Mouse (Mus musculus): ENCODE measurements around the gene Itgb3. TPM values are rescaled to one million over a fixed set of nuclear protein-coding genes. Genes with fewer than 3 reads are reported as not detected.

Itgb3 gene
- polyA plus RNA-seq, 1 experiment: 2.7 TPM

DNA sequence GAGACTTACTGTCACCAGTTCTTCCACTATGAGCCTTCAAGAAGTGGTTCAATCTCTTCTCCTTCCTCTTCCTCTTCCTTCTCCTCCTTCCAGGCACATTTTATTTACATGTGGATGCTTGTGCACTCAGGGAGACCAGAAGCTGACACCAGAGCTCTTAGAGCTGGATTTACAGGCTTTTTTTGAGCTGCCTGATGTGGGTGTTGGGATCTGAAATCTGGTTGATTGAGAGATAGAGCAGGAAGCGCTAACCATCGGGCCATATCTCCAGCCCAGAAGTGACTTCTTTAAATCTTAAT lies 25.5 kb upstream of the Itgb3 start:
- no peak overlapping the region for H3K4me3 ChIP-seq (ENCODE audit: insufficient read depth, low read length)
- 0 out of 2 replicates have a peak, but pooled peaks cover 2% of the 10 kb centered on the region for H3K4me1 ChIP-seq (ENCODE audit: control insufficient read depth, insufficient read depth, low read length)
- no peak for TF ChIP-seq CTCF (IDR thresholded peaks at IDR 0.05; ENCODE audit: low read depth, low read length)
- no peak for TF ChIP-seq POLR2A (IDR thresholded peaks at IDR 0.05; ENCODE audit: borderline replicate concordance, low read depth, low read length)
- no peak overlapping the region for H3K27ac ChIP-seq (ENCODE audit: insufficient read depth, low read depth, low read length)

- TF ChIP-seq POLR2A (IDR thresholded peaks at IDR 0.05; ENCODE audit: borderline replicate concordance, low read depth, low read length) (no peak), CTCF (IDR thresholded peaks at IDR 0.05; ENCODE audit: low read depth, low read length) (no peak)
- 0 out of 2 replicates have a peak, but pooled peaks cover 2% of the 10 kb centered on the region for H3K4me1 ChIP-seq (ENCODE audit: control insufficient read depth, insufficient read depth, low read length)
- no peak overlapping the region for H3K27ac ChIP-seq (ENCODE audit: insufficient read depth, low read depth, low read length)
- H3K4me3 ChIP-seq (ENCODE audit: insufficient read depth, low read length): no peak overlapping the region
Measured at GRCm38 (mm10) chr11:104582630-104583364, 25.0 kb upstream of the Itgb3 start.

GRCm38 (mm10) chr11:104585495-104585894 lies 22.3 kb upstream of the Itgb3 start:
- H3K27ac ChIP-seq (ENCODE audit: insufficient read depth, low read depth, low read length): no peak overlapping the region
- TF ChIP-seq POLR2A (IDR thresholded peaks at IDR 0.05; ENCODE audit: borderline replicate concordance, low read depth, low read length) (no peak), CTCF (IDR thresholded peaks at IDR 0.05; ENCODE audit: low read depth, low read length) (no peak)
- H3K4me1 ChIP-seq (ENCODE audit: control insufficient read depth, insufficient read depth, low read length): 0 out of 2 replicates have a peak, but pooled peaks cover 2% of the 10 kb centered on the region
- no peak overlapping the region for H3K4me3 ChIP-seq (ENCODE audit: insufficient read depth, low read length)

GRCm38 (mm10) chr11:104587904-104588303 lies 19.9 kb upstream of the Itgb3 start:
- H3K4me1 ChIP-seq (ENCODE audit: control insufficient read depth, insufficient read depth, low read length): no peaks in the 10 kb centered on the region
- no peak overlapping the region for H3K27ac ChIP-seq (ENCODE audit: insufficient read depth, low read depth, low read length)
- no peak overlapping the region for H3K4me3 ChIP-seq (ENCODE audit: insufficient read depth, low read length)
- no peak for TF ChIP-seq CTCF (IDR thresholded peaks at IDR 0.05; ENCODE audit: low read depth, low read length)

DNA sequence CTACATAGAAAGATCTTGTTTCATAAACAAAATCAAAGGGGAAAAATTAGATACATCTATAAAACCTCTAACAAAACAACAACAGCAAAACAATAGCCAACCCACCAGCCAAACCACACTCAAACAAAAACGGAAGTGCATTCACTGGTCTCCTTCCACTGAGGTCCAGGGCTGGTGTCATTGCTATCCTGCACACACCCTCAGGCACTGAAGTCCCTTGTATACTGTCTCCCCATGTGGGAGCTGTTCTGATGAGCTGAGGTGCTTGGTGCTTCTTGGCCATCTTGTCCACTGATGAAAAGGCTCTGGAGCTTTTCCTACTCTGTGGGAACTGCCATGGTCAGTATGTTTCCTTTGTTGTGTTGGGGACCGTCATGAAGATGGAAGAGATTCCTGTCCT lies 19.3 kb upstream of the Itgb3 start:
- H3K4me3 ChIP-seq (ENCODE audit: insufficient read depth, low read length): no peak overlapping the region
- TF ChIP-seq CTCF (IDR thresholded peaks at IDR 0.05; ENCODE audit: low read depth, low read length) (no peak), POLR2A (IDR thresholded peaks at IDR 0.05; ENCODE audit: borderline replicate concordance, low read depth, low read length) (no peak)
- no peaks in the 10 kb centered on the region for H3K4me1 ChIP-seq (ENCODE audit: control insufficient read depth, insufficient read depth, low read length)
- H3K27ac ChIP-seq (ENCODE audit: insufficient read depth, low read depth, low read length): no peak overlapping the region

DNA sequence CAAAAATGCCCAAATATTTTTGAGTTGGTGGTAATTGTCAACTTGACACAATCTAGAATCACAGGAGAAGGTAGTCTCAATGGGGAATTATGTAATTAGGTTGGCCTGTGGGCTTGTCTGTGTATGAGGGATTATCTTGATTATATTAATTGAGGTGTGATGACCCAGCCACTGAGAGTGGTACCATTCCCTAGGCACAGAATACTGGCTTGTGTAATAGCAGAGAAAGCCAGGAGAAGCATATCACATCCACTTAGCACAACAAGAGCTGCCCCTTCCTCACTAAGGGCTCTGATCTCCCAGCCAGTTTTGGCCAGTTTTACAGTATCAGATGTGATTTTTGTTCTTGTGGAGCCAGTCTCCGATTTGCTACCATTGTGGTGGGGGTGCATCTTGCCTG lies 18.2 kb upstream of the Itgb3 start:
- Histone ChIP-seq H3K27ac (ENCODE audit: insufficient read depth, low read depth, low read length) (no peak overlapping the region), H3K4me3 (ENCODE audit: insufficient read depth, low read length) (no peak overlapping the region), H3K4me1 (ENCODE audit: control insufficient read depth, insufficient read depth, low read length) (no peaks in the 10 kb centered on the region)
- no peak for TF ChIP-seq CTCF (IDR thresholded peaks at IDR 0.05; ENCODE audit: low read depth, low read length)
- TF ChIP-seq POLR2A (IDR thresholded peaks at IDR 0.05; ENCODE audit: borderline replicate concordance, low read depth, low read length): no peak

DNA sequence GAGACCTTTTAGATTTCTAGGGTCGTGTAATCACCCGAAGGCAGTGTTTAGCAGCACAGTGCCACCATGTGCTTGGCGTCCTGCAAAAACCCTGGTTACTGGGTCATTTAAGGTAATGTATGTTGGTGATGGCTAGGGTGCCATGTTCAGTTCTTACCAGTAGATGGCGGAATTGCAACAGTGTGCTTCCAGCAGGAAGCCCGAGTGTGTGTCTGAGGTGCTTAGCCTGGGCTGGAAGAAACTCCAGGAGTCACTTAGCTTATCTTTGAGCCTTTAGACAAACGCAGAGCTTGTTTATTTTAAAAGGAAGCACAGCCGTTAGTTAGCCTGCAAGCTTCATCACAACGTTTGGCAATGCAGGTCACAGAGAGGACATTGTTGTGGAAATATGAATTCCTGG lies 17.7 kb upstream of the Itgb3 start:
- no peak overlapping the region for H3K27ac ChIP-seq (ENCODE audit: insufficient read depth, low read depth, low read length)
- TF ChIP-seq POLR2A (IDR thresholded peaks at IDR 0.05; ENCODE audit: borderline replicate concordance, low read depth, low read length) (no peak), CTCF (IDR thresholded peaks at IDR 0.05; ENCODE audit: low read depth, low read length) (peak; percentile 91)
- H3K4me3 ChIP-seq (ENCODE audit: insufficient read depth, low read length): no peak overlapping the region
- H3K4me1 ChIP-seq (ENCODE audit: control insufficient read depth, insufficient read depth, low read length): no peaks in the 10 kb centered on the region

- TF ChIP-seq POLR2A (IDR thresholded peaks at IDR 0.05; ENCODE audit: borderline replicate concordance, low read depth, low read length) (no peak), CTCF (IDR thresholded peaks at IDR 0.05; ENCODE audit: low read depth, low read length) (no peak)
- H3K4me3 ChIP-seq (ENCODE audit: insufficient read depth, low read length): no peak overlapping the region
- peaks cover 5% of the 10 kb centered on the region for H3K4me1 ChIP-seq (ENCODE audit: control insufficient read depth, insufficient read depth, low read length)
- no peak overlapping the region for H3K27ac ChIP-seq (ENCODE audit: insufficient read depth, low read depth, low read length)
Measured at GRCm38 (mm10) chr11:104592066-104592835, 15.5 kb upstream of the Itgb3 start.

GRCm38 (mm10) chr11:104596365-104596764 lies 11.4 kb upstream of the Itgb3 start:
- peaks cover 5% of the 10 kb centered on the region for H3K4me1 ChIP-seq (ENCODE audit: control insufficient read depth, insufficient read depth, low read length)
- TF ChIP-seq CTCF (IDR thresholded peaks at IDR 0.05; ENCODE audit: low read depth, low read length): no peak
- TF ChIP-seq POLR2A (IDR thresholded peaks at IDR 0.05; ENCODE audit: borderline replicate concordance, low read depth, low read length): no peak
- no peak overlapping the region for H3K4me3 ChIP-seq (ENCODE audit: insufficient read depth, low read length)
- H3K27ac ChIP-seq (ENCODE audit: insufficient read depth, low read depth, low read length): no peak overlapping the region

DNA sequence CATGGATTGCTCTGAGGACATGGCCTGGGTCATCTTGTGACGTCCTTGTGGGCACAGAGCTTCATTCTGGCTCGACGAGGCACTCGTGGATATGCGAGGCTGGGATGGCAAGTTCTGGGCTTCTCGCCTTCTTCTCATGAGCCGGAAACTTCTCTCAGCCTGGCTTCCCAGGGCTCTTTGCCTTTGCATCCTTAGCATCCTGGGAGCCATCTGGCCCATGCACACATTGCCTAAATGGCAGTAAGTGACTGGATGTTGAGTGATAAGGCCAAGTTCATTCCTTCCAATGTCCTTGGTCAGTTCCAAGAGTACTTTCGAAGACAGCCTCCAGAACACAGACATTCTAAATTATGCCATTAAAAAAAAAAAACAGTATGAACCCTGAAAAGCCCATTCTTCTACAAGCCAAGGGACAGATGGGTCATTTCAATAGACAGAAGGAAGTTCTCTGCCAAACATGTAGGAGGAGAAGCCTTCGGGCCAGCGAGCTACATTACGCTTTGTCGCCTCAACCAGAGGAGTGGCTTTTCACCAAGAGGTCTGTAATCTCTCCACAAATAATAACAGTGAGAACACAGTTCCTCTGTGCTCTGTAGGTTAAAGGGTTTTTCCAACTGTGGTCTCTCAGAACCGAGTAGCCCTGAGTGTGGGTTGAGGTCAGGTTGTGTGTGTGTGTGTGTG lies 8.4 kb upstream of the Itgb3 start:
- no peak overlapping the region for H3K4me3 ChIP-seq (ENCODE audit: insufficient read depth, low read length)
- TF ChIP-seq CTCF (IDR thresholded peaks at IDR 0.05; ENCODE audit: low read depth, low read length) (no peak), POLR2A (IDR thresholded peaks at IDR 0.05; ENCODE audit: borderline replicate concordance, low read depth, low read length) (no peak)
- peaks cover 5% of the 10 kb centered on the region for H3K4me1 ChIP-seq (ENCODE audit: control insufficient read depth, insufficient read depth, low read length)
- H3K27ac ChIP-seq (ENCODE audit: insufficient read depth, low read depth, low read length): no peak overlapping the region

All from bone marrow macrophage, adult 2 months (primary cell).